Comparison of ENCODE assay signal across 12 mouse cellular contexts in genomic region chr10:58381904-58382303, GRCm38 (mm10). TPM values are rescaled to one million over a fixed set of nuclear protein-coding genes. Genes with fewer than 3 reads are reported as not detected.
A peak's percentile ranks its signal among the peaks of the same experiment; 100 is the strongest.
DNase-seq lines count a peak whose midpoint lies in the region; ATAC-seq and TF ChIP-seq lines count a peak whose summit lies in the region.
"Had no signal": no experiment of that assay in that cellular context is flagged by ENCODE, and none has a peak within 500 bp of the region (broad histone marks: within the 10 kb centered on the region; RNA-seq: fewer than 3 reads in every experiment).

No protein-coding gene starts in this region.

- H3K27ac ChIP-seq in hindbrain, embryonic 12.5 days, result peak overlapping the region; percentile 75; the same call in 1 of the 2 replicates
- H3K27ac ChIP-seq in hindbrain, embryonic 10.5 days, result no peak overlapping the region
- peak overlapping the region; percentile 79 for H3K27ac ChIP-seq in MEL (ENCODE audit: control insufficient read depth, low read depth, low read length)
- H3K27ac ChIP-seq in intestine, embryonic 16.5 days (ENCODE audit: low read length), result peak overlapping the region; percentile 18; the same call in 1 of the 2 replicates

- 100% methylated on average over 1 of the region's 1 CpGs for WGBS in hindbrain, embryonic 12.5 days
- WGBS in hindbrain, embryonic 10.5 days, result 96% methylated on average over 1 of the region's 1 CpGs
- WGBS in intestine, embryonic 16.5 days, result 75% methylated on average over 1 of the region's 1 CpGs

- TF ChIP-seq EP300 in MEL (IDR thresholded peaks at IDR 0.05; ENCODE audit: low read depth in 1 of 2, low read length in 2 of 2), result peak; percentile 37; a peak in 2 of 4 replicates

- no peak for DNase-seq in hindbrain, embryonic 10.5 days (ENCODE audit: low spot score)
- DNase-seq in 416B (ENCODE audit: low read depth), result peak; percentile 54
- peak; percentile 79 for DNase-seq in MEL (ENCODE audit: low read depth, low spot score)
- no peak for DNase-seq in urinary bladder, postnatal 14 days (ENCODE audit: low spot score)
- no peak for DNase-seq in testis, postnatal 14 days (ENCODE audit: low spot score)
- no peak for DNase-seq in adrenal gland, postnatal 4 days (ENCODE audit: low spot score in 2 of 2)
- DNase-seq: gastrocnemius, postnatal 10 days; lung, adult 2 months had no signal

- no peaks in the 10 kb centered on the region for H3K27me3 ChIP-seq in hindbrain, embryonic 12.5 days
- no peaks in the 10 kb centered on the region for H3K27me3 ChIP-seq in hindbrain, embryonic 10.5 days (ENCODE audit: insufficient read depth, poor library complexity, severe bottlenecking)
- no peaks in the 10 kb centered on the region for H3K27me3 ChIP-seq in MEL (ENCODE audit: control insufficient read depth in 1 of 2, insufficient read depth in 2 of 2, low read length in 2 of 2)
- no peaks in the 10 kb centered on the region for H3K27me3 ChIP-seq in intestine, embryonic 16.5 days (replicated peaks; ENCODE audit: control insufficient read depth, insufficient read depth, low read length)
- H3K27me3 ChIP-seq: embryonic facial prominence, embryonic 12.5 days; neural tube, embryonic 15.5 days had no signal

- no peak for TF ChIP-seq RAD21 in MEL (IDR thresholded peaks at IDR 0.05; ENCODE audit: low read depth, low read length)

- no peak for TF ChIP-seq POLR2A in MEL (IDR thresholded peaks at IDR 0.05; ENCODE audit: control insufficient read depth in 1 of 2, insufficient read depth in 1 of 2, low read depth in 1 of 2, low read length in 2 of 2, poor library complexity in 1 of 2)

- no peak overlapping the region for H3K4me2 ChIP-seq in hindbrain, embryonic 12.5 days (replicated peaks)
- H3K4me2 ChIP-seq in intestine, embryonic 16.5 days (ENCODE audit: low read depth, low read length), result no peak overlapping the region
- H3K4me2 ChIP-seq: embryonic facial prominence, embryonic 12.5 days; neural tube, embryonic 15.5 days had no signal

- H3K4me3 ChIP-seq in hindbrain, embryonic 12.5 days, result no peak overlapping the region
- H3K4me3 ChIP-seq in hindbrain, embryonic 10.5 days, result no peak overlapping the region
- H3K4me3 ChIP-seq in MEL (ENCODE audit: control insufficient read depth in 1 of 2, insufficient read depth in 1 of 2, low read depth in 2 of 2, low read length in 2 of 2), result no peak overlapping the region
- no peak overlapping the region for H3K4me3 ChIP-seq in intestine, embryonic 16.5 days (ENCODE audit: low read length)
- H3K4me3 ChIP-seq: embryonic facial prominence, embryonic 12.5 days; neural tube, embryonic 15.5 days had no signal

- H3K4me1 ChIP-seq in hindbrain, embryonic 12.5 days, result peaks cover 17% of the 10 kb centered on the region
- peaks cover 17% of the 10 kb centered on the region for H3K4me1 ChIP-seq in hindbrain, embryonic 10.5 days (replicated peaks)
- peaks cover 20 to 29% of the 10 kb centered on the region in 2 experiments for H3K4me1 ChIP-seq in MEL (ENCODE audit: control insufficient read depth in 1 of 2, insufficient read depth in 2 of 2, low read length in 2 of 2)
- H3K4me1 ChIP-seq in intestine, embryonic 16.5 days (ENCODE audit: control insufficient read depth, insufficient read depth, low read length), result peaks cover 16% of the 10 kb centered on the region

- no peak overlapping the region for H3K9ac ChIP-seq in hindbrain, embryonic 12.5 days
- H3K9ac ChIP-seq in MEL (ENCODE audit: control insufficient read depth, low read depth, low read length, poor library complexity, severe bottlenecking), result no peak overlapping the region
- no peak overlapping the region for H3K9ac ChIP-seq in intestine, embryonic 16.5 days (ENCODE audit: low read depth, low read length)
- H3K9ac ChIP-seq: embryonic facial prominence, embryonic 12.5 days; neural tube, embryonic 15.5 days had no signal

- H3K36me3 ChIP-seq in hindbrain, embryonic 12.5 days, result no peaks in the 10 kb centered on the region
- H3K36me3 ChIP-seq in hindbrain, embryonic 10.5 days, result no peaks in the 10 kb centered on the region
- H3K36me3 ChIP-seq in MEL (ENCODE audit: control insufficient read depth in 1 of 2, insufficient read depth in 2 of 2, low read length in 2 of 2), result peaks cover 0 to 43% of the 10 kb centered on the region in 2 experiments; a peak in 2 of 4 replicates
- no peaks in the 10 kb centered on the region for H3K36me3 ChIP-seq in intestine, embryonic 16.5 days (ENCODE audit: control insufficient read depth, insufficient read depth, low read length)
- H3K36me3 ChIP-seq: embryonic facial prominence, embryonic 12.5 days; neural tube, embryonic 15.5 days had no signal

- ATAC-seq in hindbrain, embryonic 12.5 days (ENCODE audit: low FRiP score), result no peak
- no peak for ATAC-seq in intestine, embryonic 16.5 days

- no peak for TF ChIP-seq CTCF in MEL (IDR thresholded peaks at IDR 0.05 in 2 of 3, conservative IDR thresholded peaks at IDR 0.05 in 1 of 3; ENCODE audit: control insufficient read depth in 1 of 3, insufficient read depth in 1 of 3, low read depth in 2 of 3, low read length in 3 of 3, poor library complexity in 1 of 3, severe bottlenecking in 1 of 3)

- peaks cover 30% of the 10 kb centered on the region for H3K79me2 ChIP-seq in MEL (ENCODE audit: control insufficient read depth, insufficient read depth, low read length, poor library complexity)

- H3K9me3 ChIP-seq in hindbrain, embryonic 12.5 days (replicated peaks), result no peaks in the 10 kb centered on the region
- H3K9me3 ChIP-seq in hindbrain, embryonic 10.5 days, result no peaks in the 10 kb centered on the region
- H3K9me3 ChIP-seq in MEL (replicated peaks; ENCODE audit: insufficient read depth, low read length), result no peaks in the 10 kb centered on the region
- no peaks in the 10 kb centered on the region for H3K9me3 ChIP-seq in intestine, embryonic 16.5 days (ENCODE audit: control insufficient read depth, low read length)
- H3K9me3 ChIP-seq: embryonic facial prominence, embryonic 12.5 days; neural tube, embryonic 15.5 days had no signal

TF ChIP-seq in MEL, 35 proteins besides CTCF, POLR2A, EP300 and RAD21:
- TF ChIP-seq MYC (IDR thresholded peaks at IDR 0.05; ENCODE audit: low read depth, low read length) (0 out of 2 replicates have a peak, but pooled peaks have one; percentile 33), ETS1 (IDR thresholded peaks at IDR 0.05; ENCODE audit: low read depth, low read length) (peak; percentile 71; the same call in 1 of the 2 replicates), USF2 (IDR thresholded peaks at IDR 0.05; ENCODE audit: borderline replicate concordance in 1 of 2, insufficient read depth in 1 of 2, low read depth in 1 of 2, low read length in 2 of 2) (no peak), MAX (IDR thresholded peaks at IDR 0.05; ENCODE audit: low read length) (no peak), TAL1 (IDR thresholded peaks at IDR 0.05; ENCODE audit: low read length) (no peak), POLR2AphosphoS2 (IDR thresholded peaks at IDR 0.05; ENCODE audit: low read length) (no peak), MXI1 (IDR thresholded peaks at IDR 0.05; ENCODE audit: low read depth, low read length) (0 out of 2 replicates have a peak, but pooled peaks have one; percentile 29), RCOR1 (IDR thresholded peaks at IDR 0.05; ENCODE audit: low read depth, low read length) (peak; percentile 36; the same call in 1 of the 2 replicates), GATA1 (IDR thresholded peaks at IDR 0.05; ENCODE audit: low read depth, low read length) (peak; percentile 71), MAFK (IDR thresholded peaks at IDR 0.05; ENCODE audit: borderline replicate concordance, low read depth, low read length) (no peak)

RNA-seq across cellular contexts. Expression of gene Lims1, which starts 58.6 kb away (rescaled TPM):
- 88.9 and 101 TPM in 2 replicates for polyA plus RNA-seq in hindbrain, embryonic 12.5 days (2016; fragmentation: Nextera tagmentation; extraction: Ambion mirVana)
- polyA plus RNA-seq in hindbrain, embryonic 10.5 days (2016; fragmentation: Nextera tagmentation; extraction: Ambion mirVana), result 89.4 and 105 TPM in 2 replicates
- 28.5 and 32.4 TPM in 2 replicates for total RNA-seq in MEL (2012; rRNA removed)
- polyA plus RNA-seq in MEL (2012; ENCODE audit: insufficient read depth in 1 of 2, insufficient read length in 2 of 2, low read depth in 1 of 2, low replicate concordance in 2 of 2, missing spikeins in 1 of 2), result 10 to 100 TPM in 1 of 2 experiments, not detected in 1; 24.9 TPM
- 120 and 124 TPM in 2 replicates for polyA plus RNA-seq in intestine, embryonic 16.5 days (2015; fragmentation: Nextera tagmentation; extraction: Ambion mirVana)
- total RNA-seq in adrenal gland, postnatal 4 days (2021), result 10 to 100 TPM; 78.3 to 80.1 TPM

Comparison
In these comparisons a context has a peak if more than half of its experiments do, and no peak if none do; other contexts are left out.
1. DNase-seq: peak in 416B (single experiment) and MEL (single experiment); none in hindbrain, embryonic 10.5 days (single experiment), urinary bladder, postnatal 14 days (single experiment), testis, postnatal 14 days (single experiment) and adrenal gland, postnatal 4 days (0 of 2).